ENCODE assay signal across 8 mouse cellular contexts in the genomic region with DNA sequence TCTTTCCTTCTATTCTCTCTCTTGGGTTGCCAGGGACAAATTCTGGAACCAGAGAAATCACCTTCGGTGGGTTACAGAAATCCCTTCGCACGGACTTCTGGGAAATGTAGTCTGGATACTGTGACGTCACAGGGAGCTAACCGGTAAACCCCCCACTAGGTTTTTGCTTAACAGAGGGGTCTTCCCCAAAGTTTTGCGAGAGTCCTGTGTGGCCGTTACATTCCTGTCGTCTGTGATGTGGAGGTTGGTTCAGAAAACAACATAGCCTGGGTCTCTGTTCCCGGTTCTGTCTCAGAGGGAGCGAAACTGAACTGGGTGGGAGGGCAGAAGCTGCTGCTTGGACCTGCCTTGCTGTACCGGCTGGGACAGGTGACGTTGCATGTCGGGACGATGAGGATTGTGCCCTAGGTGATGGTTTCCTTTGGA. TPM values are rescaled to one million over a fixed set of nuclear protein-coding genes. Genes with fewer than 3 reads are reported as not detected.
DNase-seq lines count a peak whose midpoint lies in the region; ATAC-seq and TF ChIP-seq lines count a peak whose summit lies in the region.

A gene (plus strand): TSS at position 196 of the 426 bp plus-strand sequence.

- 3% methylated on average over 14 of the region's 14 CpGs for WGBS in intestine, postnatal 0 days

- H3K27ac ChIP-seq in intestine, postnatal 0 days (ENCODE audit: low read depth, low read length), result no peak within 1 kb of the TSS

- no peaks in the 10 kb centered on the region for H3K27me3 ChIP-seq in intestine, postnatal 0 days (replicated peaks; ENCODE audit: control insufficient read depth, insufficient read depth, low read length)

- no peaks in the 10 kb centered on the region for H3K4me1 ChIP-seq in intestine, postnatal 0 days (replicated peaks; ENCODE audit: control insufficient read depth, insufficient read depth, low read length)

- no peak for TF ChIP-seq CTCF in intestine, postnatal 0 days (IDR thresholded peaks at IDR 0.05; ENCODE audit: low read depth)

- H3K36me3 ChIP-seq in intestine, postnatal 0 days (ENCODE audit: control insufficient read depth, insufficient read depth), result peaks cover 7% of the 10 kb centered on the region

- peaks cover 8% of the 10 kb centered on the region; the same call in 1 of the 2 replicates for H3K9me3 ChIP-seq in intestine, postnatal 0 days (ENCODE audit: control insufficient read depth)

- peak within 1 kb of the TSS; percentile 71 for H3K4me2 ChIP-seq in intestine, postnatal 0 days (replicated peaks; ENCODE audit: low read depth)

- intact Hi-C loops in left cerebral cortex, postnatal 14 days (cut with DNase I), result no loop called here

- ATAC-seq in common myeloid progenitor, adult 5-6 weeks (replicated peaks; ENCODE audit: low read depth, poor library complexity, severe bottlenecking), result peak; percentile 96
- ATAC-seq in granulocyte monocyte progenitor cell, adult 5-6 weeks (replicated peaks; ENCODE audit: poor library complexity, severe bottlenecking), result peak; percentile 95
- ATAC-seq in intestine, postnatal 0 days, result peak; percentile 56
- ATAC-seq in megakaryocyte, adult 5-6 weeks (ENCODE audit: poor library complexity, severe bottlenecking), result peak; percentile 88

- peak within 1 kb of the TSS; percentile 56 for H3K4me3 ChIP-seq in intestine, postnatal 0 days (ENCODE audit: low read depth, low read length)

- DNase-seq in adrenal gland, adult 2 months, result peak; percentile 68
- peak; percentile 64 to 72 for DNase-seq in left cerebral cortex, postnatal 14 days (ENCODE audit: low spot score in 2 of 2)
- peak; percentile 74 for DNase-seq in right cerebral cortex, adult 18-20 months
- DNase-seq in yolk sac, embryonic 10.5 days (ENCODE audit: low spot score), result peak; percentile 72

- H3K9ac ChIP-seq in intestine, postnatal 0 days (ENCODE audit: low read depth, low read length), result peak within 1 kb of the TSS; percentile 23; the same call in 1 of the 2 replicates

RNA-seq across cellular contexts. Expression of the gene that starts here (rescaled TPM):
- 1 to 10 TPM; 1.8 to 3.2 TPM for total RNA-seq in adrenal gland, adult 2 months (2021)
- polyA plus RNA-seq in adrenal gland, adult 2 months (2012; rRNA removed), result not detected in 2 replicates
- total RNA-seq in common myeloid progenitor, adult 5-6 weeks (2017), result not detected in 2 replicates
- 1.6 TPM in 1 of 2 replicates, not detected in the other for total RNA-seq in granulocyte monocyte progenitor cell, adult 5-6 weeks (2014; fragmentation: Nextera tagmentation)
- 1.0 TPM in 1 of 2 replicates, not detected in the other for total RNA-seq in granulocyte monocyte progenitor cell, adult 5-6 weeks (2017)
- polyA plus RNA-seq in intestine, postnatal 0 days (2015; fragmentation: Nextera tagmentation; extraction: Ambion mirVana), result 0.47 TPM in 1 of 2 replicates, not detected in the other
- 10 to 100 TPM in 1 of 2 experiments, 1 to 10 TPM in 1; 7.0 to 10.2 TPM for total RNA-seq in left cerebral cortex, postnatal 14 days (2021)
- total RNA-seq in megakaryocyte, adult 5-6 weeks (2015), result not detected in 2 replicates
- not detected in 2 replicates for total RNA-seq in megakaryocyte, adult 5-6 weeks (2017)

Comparison
In these comparisons a context has a peak if more than half of its experiments do, and no peak if none do; other contexts are left out.
1. Peak in ATAC-seq in common myeloid progenitor, adult 5-6 weeks; RNA of the gene not detected or under 1 TPM.
2. Peak in ATAC-seq, H3K4me3 ChIP-seq, H3K9ac ChIP-seq and H3K4me2 ChIP-seq in intestine, postnatal 0 days; RNA of the gene not detected or under 1 TPM.
3. Peak in ATAC-seq in megakaryocyte, adult 5-6 weeks; RNA of the gene not detected or under 1 TPM.